23 mouse cellular contexts compared by ENCODE assay signal in the genomic region with DNA sequence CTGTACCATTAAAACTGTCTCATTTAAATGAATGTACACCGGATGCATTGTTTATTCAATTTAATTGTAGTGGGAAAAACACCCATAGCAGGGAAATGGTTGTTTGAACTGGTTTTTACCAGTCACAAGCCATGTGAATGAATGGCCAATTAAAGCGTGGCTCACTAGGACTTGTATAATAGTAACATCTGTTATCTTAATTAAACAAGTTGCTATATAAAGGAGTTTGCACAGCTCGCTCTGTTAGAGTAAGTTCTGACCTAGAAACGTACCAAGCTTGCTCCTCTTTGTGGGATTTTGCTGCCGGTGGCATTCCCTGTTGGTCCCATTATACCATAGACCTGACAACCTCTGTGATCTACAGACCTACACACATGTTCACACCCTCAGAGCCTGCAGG.
DNase-seq lines count a peak whose midpoint lies in the region; ATAC-seq and TF ChIP-seq lines count a peak whose summit lies in the region.
"Had no signal": no experiment of that assay in that cellular context is flagged by ENCODE, and none has a peak within 500 bp of the region (broad histone marks: within the 10 kb centered on the region; RNA-seq: fewer than 3 reads in every experiment).

No protein-coding gene starts in this region.

- DNase-seq in brain, adult 2 months (ENCODE audit: low read depth, low spot score): peak; percentile 27
- peak; percentile 71 for DNase-seq in brain, embryonic 14.5 days (ENCODE audit: low read depth)
- no peak for DNase-seq in embryo, embryonic 11 days
- DNase-seq in heart, postnatal 4 days: no peak
- DNase-seq: adrenal gland, adult 8-10 months; cerebellum, adult 9-10 months; gastrocnemius, postnatal 36 days; heart, adult 2 months; heart, postnatal 14 days; kidney, postnatal 4 days; layer of hippocampus, adult 9-11 months; left cerebral cortex, postnatal 4 days; lung, embryonic 14.5 days; right cerebral cortex, postnatal 14 days had no signal

- H3K9me3 ChIP-seq in hindbrain, embryonic 16.5 days (ENCODE audit: control insufficient read depth, low read length): no peaks in the 10 kb centered on the region
- no peaks in the 10 kb centered on the region; the same call in 1 of the 2 replicates for H3K9me3 ChIP-seq in hindbrain, embryonic 12.5 days (replicated peaks)
- H3K9me3 ChIP-seq in neural tube, embryonic 14.5 days (ENCODE audit: control insufficient read depth, low read length): no peaks in the 10 kb centered on the region
- H3K9me3 ChIP-seq: embryonic facial prominence, embryonic 10.5 days; heart, embryonic 13.5 days; limb, embryonic 15.5 days; midbrain, embryonic 12.5 days had no signal

- peak; percentile 58 for ATAC-seq in hindbrain, embryonic 16.5 days
- no peak for ATAC-seq in hindbrain, embryonic 12.5 days (ENCODE audit: low FRiP score)
- peak; percentile 41; the same call in 1 of the 2 replicates for ATAC-seq in neural tube, embryonic 14.5 days (ENCODE audit: low read depth)
- ATAC-seq: intestine, postnatal 0 days had no signal

- TF ChIP-seq CTCF in brain, embryonic 14.5 days (IDR thresholded peaks at IDR 0.05; ENCODE audit: borderline replicate concordance, extremely low read depth, insufficient read depth, insufficient read length): no peak

- whole genome bisulfite sequencing in hindbrain, embryonic 16.5 days: 50% methylated on average over 5 of the region's 5 CpGs
- WGBS in hindbrain, embryonic 12.5 days: 74% methylated on average over 5 of the region's 5 CpGs
- 44% methylated on average over 5 of the region's 5 CpGs for WGBS in neural tube, embryonic 14.5 days

- no peak overlapping the region for H3K4me3 ChIP-seq in hindbrain, embryonic 16.5 days (ENCODE audit: low read length)
- H3K4me3 ChIP-seq in hindbrain, embryonic 12.5 days: no peak overlapping the region
- no peak overlapping the region for H3K4me3 ChIP-seq in neural tube, embryonic 14.5 days (ENCODE audit: low read depth, low read length)
- H3K4me3 ChIP-seq: embryonic facial prominence, embryonic 10.5 days; heart, adult 2 months; heart, embryonic 13.5 days; limb, embryonic 15.5 days; midbrain, embryonic 12.5 days had no signal

- H3K36me3 ChIP-seq in hindbrain, embryonic 16.5 days (ENCODE audit: control insufficient read depth, insufficient read depth, low read length): no peaks in the 10 kb centered on the region
- H3K36me3 ChIP-seq in hindbrain, embryonic 12.5 days: no peaks in the 10 kb centered on the region
- no peaks in the 10 kb centered on the region for H3K36me3 ChIP-seq in neural tube, embryonic 14.5 days (ENCODE audit: control insufficient read depth, insufficient read depth, low read length)
- H3K36me3 ChIP-seq: embryonic facial prominence, embryonic 10.5 days; heart, embryonic 13.5 days; limb, embryonic 15.5 days; midbrain, embryonic 12.5 days had no signal

- H3K27me3 ChIP-seq in hindbrain, embryonic 16.5 days (replicated peaks; ENCODE audit: control insufficient read depth, insufficient read depth, low read length): no peaks in the 10 kb centered on the region
- H3K27me3 ChIP-seq in hindbrain, embryonic 12.5 days: no peaks in the 10 kb centered on the region
- no peaks in the 10 kb centered on the region for H3K27me3 ChIP-seq in neural tube, embryonic 14.5 days (ENCODE audit: control insufficient read depth, insufficient read depth, low read length)
- H3K27me3 ChIP-seq: heart, embryonic 13.5 days; limb, embryonic 15.5 days; midbrain, embryonic 12.5 days had no signal

- H3K4me2 ChIP-seq in hindbrain, embryonic 16.5 days (ENCODE audit: low read length): no peak overlapping the region
- no peak overlapping the region for H3K4me2 ChIP-seq in hindbrain, embryonic 12.5 days (replicated peaks)
- H3K4me2 ChIP-seq in neural tube, embryonic 14.5 days (ENCODE audit: low read depth, low read length): no peak overlapping the region
- H3K4me2 ChIP-seq: heart, embryonic 13.5 days; limb, embryonic 15.5 days; lung, embryonic 14.5 days; midbrain, embryonic 12.5 days had no signal

- no peak overlapping the region for H3K9ac ChIP-seq in hindbrain, embryonic 16.5 days (ENCODE audit: low read depth, low read length)
- H3K9ac ChIP-seq in hindbrain, embryonic 12.5 days: no peak overlapping the region
- H3K9ac ChIP-seq in neural tube, embryonic 14.5 days (replicated peaks; ENCODE audit: low read depth, low read length): no peak overlapping the region
- H3K9ac ChIP-seq: heart, embryonic 13.5 days; limb, embryonic 15.5 days; liver, embryonic 14.5 days; lung, embryonic 14.5 days; midbrain, embryonic 12.5 days had no signal

- no peaks in the 10 kb centered on the region for H3K4me1 ChIP-seq in hindbrain, embryonic 16.5 days (ENCODE audit: control insufficient read depth, insufficient read depth, low read depth, low read length)
- no peaks in the 10 kb centered on the region for H3K4me1 ChIP-seq in hindbrain, embryonic 12.5 days
- H3K4me1 ChIP-seq in neural tube, embryonic 14.5 days (ENCODE audit: control insufficient read depth, insufficient read depth, low read length): no peaks in the 10 kb centered on the region
- H3K4me1 ChIP-seq: embryonic facial prominence, embryonic 10.5 days; heart, embryonic 13.5 days; limb, embryonic 15.5 days had no signal

- TF ChIP-seq POLR2A in brain, embryonic 14.5 days (IDR thresholded peaks at IDR 0.05; ENCODE audit: borderline replicate concordance, extremely low read depth, insufficient read depth, insufficient read length, poor library complexity, severe bottlenecking): no peak

- no peak overlapping the region for H3K27ac ChIP-seq in hindbrain, embryonic 16.5 days (ENCODE audit: low read depth, low read length)
- no peak overlapping the region for H3K27ac ChIP-seq in hindbrain, embryonic 12.5 days
- no peak overlapping the region for H3K27ac ChIP-seq in neural tube, embryonic 14.5 days (ENCODE audit: low read depth, low read length)
- H3K27ac ChIP-seq: embryonic facial prominence, embryonic 10.5 days; heart, adult 2 months; heart, embryonic 13.5 days; limb, embryonic 15.5 days; liver, embryonic 14.5 days; midbrain, embryonic 12.5 days had no signal

Comparison
In these comparisons a context has a peak if more than half of its experiments do, and no peak if none do; other contexts are left out.
1. DNase-seq: peak in brain, adult 2 months (single experiment) and brain, embryonic 14.5 days (single experiment); none in embryo, embryonic 11 days (single experiment) and heart, postnatal 4 days (single experiment).